Mouse (Mus musculus) lung, adult 10 weeks (tissue): Measurements from ENCODE around the gene Lhfpl2. TPM values are rescaled to one million over a fixed set of nuclear protein-coding genes. Genes with fewer than 3 reads are reported as not detected.

Experiments used
- polyA plus RNA-seq: library from polyadenylated mRNA; stranded (reverse); fragments of 350-450 nt; fragmentation: Illumina TruSeq; extraction: RNeasy Lipid Tissue Mini Kit (QIAGEN cat#74804); gene quantifications from one replicate; pipeline ENCODE4 v1.2.3, GENCODE M21; 2014; ENCODE audit warnings: low read depth, low replicate concordance; ENCODE audit not compliant: insufficient read depth

The Lhfpl2 gene
- polyA plus RNA-seq: 3.5 TPM

GRCm38 (mm10) chr13:94057563-94058560 lies at the start of gene Lhfpl2:
Gene Lhfpl2 (plus strand): TSS chr13:94057796.

Other genes with a start within 250 kb of the Lhfpl2 start
- 22.4 TPM for gene Scamp1, start 228.1 kb downstream of the Lhfpl2 start, polyA plus RNA-seq